Mouse (Mus musculus) kidney, adult 2 months (tissue): Measurements from ENCODE around the gene Gm26965.

Experiments used
- CTCF ChIP-seq: fragments of 200-500 bp; conservative IDR thresholded peaks from 2 replicates; pipeline ENCODE4 v1.5.1; 2011; ENCODE audit warnings: low read depth, mild to moderate bottlenecking, control low read depth, low read length, moderate library complexity, mixed read lengths; ENCODE audit not compliant: insufficient read depth, insufficient read length
- POLR2A ChIP-seq: fragments of 200-500 bp; IDR thresholded peaks from one replicate; pipeline ENCODE4 v1.6.1; 2011; ENCODE audit warnings: low read depth, low read length, control low read depth

- TF ChIP-seq POLR2A = no peak
- TF ChIP-seq CTCF = no peak
These were observed 46.7 kb upstream of the Gm26965 start for GRCm38 (mm10) chr13:67572591-67573189.
